Mouse (Mus musculus) midbrain, embryonic 14.5 days (tissue): ENCODE measurements at regions not wholly inside any gene's neighbourhood (a gene's known extent, or its start where the extent isn't known, plus 50 kb on each side); places are given as distances from the start of the nearest gene placed in this dataset.
A peak's percentile ranks its signal among the peaks of the same experiment; 100 is the strongest.

ENCODE experiments used
- ATAC-seq: fragments of 200-750 bp; cut with Nextera tagmentation; 2 replicates; pipeline ENCODE4 v1.8.0; 2017; ENCODE audit warnings: moderate number of reproducible peaks, moderate library complexity; ENCODE audit not compliant: low FRiP score, low TSS enrichment
- DNase-seq: peaks from one replicate; pipeline ENCODE4 v3.0.0-alpha.2; 2015
- H3K27ac ChIP-seq: fragments of 300-500 bp; sonication (generic); replicated peaks from 2 replicates; pipeline ENCODE4 v1.5.1; 2014; ENCODE audit warnings: mild to moderate bottlenecking, low read depth, low read length, moderate library complexity
- H3K27me3 ChIP-seq: fragments of 300-500 bp; sonication (generic); 2 replicates; pipeline ENCODE4 v1.6.1; 2014; ENCODE audit warnings: low read length, control low read depth, mixed read lengths; ENCODE audit not compliant: control insufficient read depth, insufficient read depth
- H3K36me3 ChIP-seq: fragments of 300-500 bp; sonication (generic); 2 replicates; pipeline ENCODE4 v1.6.1; 2014; ENCODE audit warnings: low read length, control low read depth; ENCODE audit not compliant: control insufficient read depth, insufficient read depth
- H3K4me1 ChIP-seq: fragments of 300-500 bp; sonication (generic); 2 replicates; pipeline ENCODE4 v1.6.1; 2014; ENCODE audit warnings: mild to moderate bottlenecking, antibody characterized with exemption, low read length, control low read depth; ENCODE audit not compliant: control insufficient read depth, insufficient read depth
- H3K4me2 ChIP-seq: fragments of 300-500 bp; sonication (generic); 2 replicates; pipeline ENCODE4 v1.6.1; 2014; ENCODE audit warnings: mild to moderate bottlenecking, low read length, moderate library complexity
- H3K4me3 ChIP-seq: fragments of 300-500 bp; sonication (generic); replicated peaks from 2 replicates; pipeline ENCODE4 v1.5.1; 2014; ENCODE audit warnings: low read depth, low read length
- H3K9ac ChIP-seq: fragments of 300-500 bp; sonication (generic); replicated peaks from 2 replicates; pipeline ENCODE4 v1.6.1; 2014; ENCODE audit warnings: mild to moderate bottlenecking, low read length, moderate library complexity
- H3K9me3 ChIP-seq: fragments of 300-500 bp; sonication (generic); 2 replicates; pipeline ENCODE4 v1.6.1; 2016; ENCODE audit warnings: low read length, control low read depth, mixed read lengths; ENCODE audit not compliant: control insufficient read depth
- whole genome bisulfite sequencing: fragments of 180-500 bp; shearing (Covaris S2); extraction: QIAGEN DNeasy Blood & Tissue Kit; methylation state at CpG from one replicate; pipeline ENCODE4 v1.1.7; 2014; 5-methylcytosine and 5-hydroxymethylcytosine counted together

GRCm38 (mm10) chr2:51073040-51073594 is 75.8 kb downstream of the Rnd3 start:
- Histone ChIP-seq H3K4me3 (no peak overlapping the region), H3K9me3 (no peaks in the 10 kb centered on the region), H3K9ac (no peak overlapping the region), H3K27ac (no peak overlapping the region), H3K4me2 (no peak overlapping the region), H3K27me3 (no peaks in the 10 kb centered on the region), H3K4me1 (no peaks in the 10 kb centered on the region), H3K36me3 (no peaks in the 10 kb centered on the region)
- ATAC-seq (no peak), DNase-seq (no peak)
- 63% methylated on average over 14 of the region's 14 CpGs for WGBS

- 68% methylated on average over 6 of the region's 6 CpGs for WGBS
- Histone ChIP-seq H3K27ac (no peak overlapping the region), H3K36me3 (no peaks in the 10 kb centered on the region), H3K27me3 (no peaks in the 10 kb centered on the region), H3K4me1 (no peaks in the 10 kb centered on the region), H3K4me3 (no peak overlapping the region), H3K9me3 (no peaks in the 10 kb centered on the region), H3K9ac (no peak overlapping the region), H3K4me2 (no peak overlapping the region)
- DNase-seq (no peak), ATAC-seq (no peak)
Measured at GRCm38 (mm10) chr2:51072346-51072885, 76.5 kb downstream of the Rnd3 start.

- no peak overlapping the region for H3K4me2 ChIP-seq
- H3K27me3 ChIP-seq: no peaks in the 10 kb centered on the region
- H3K9me3 ChIP-seq: no peaks in the 10 kb centered on the region
- no peak overlapping the region for H3K27ac ChIP-seq
- ATAC-seq: no peak
- peaks cover 8% of the 10 kb centered on the region for H3K4me1 ChIP-seq
- 58% methylated on average over 2 of the region's 2 CpGs for WGBS
- H3K4me3 ChIP-seq: no peak overlapping the region
- no peak overlapping the region for H3K9ac ChIP-seq
- DNase-seq: no peak
- no peaks in the 10 kb centered on the region for H3K36me3 ChIP-seq
Measured at GRCm38 (mm10) chr2:51070902-51071301, 78.0 kb downstream of the Rnd3 start.

- Histone ChIP-seq H3K4me3 (no peak overlapping the region), H3K4me1 (peaks cover 13% of the 10 kb centered on the region), H3K4me2 (peak overlapping the region; percentile 40), H3K27ac (peak overlapping the region; percentile 89), H3K27me3 (no peaks in the 10 kb centered on the region), H3K9ac (0 out of 2 replicates have a peak overlapping the region, but pooled peaks have one; percentile 7), H3K36me3 (no peaks in the 10 kb centered on the region), H3K9me3 (no peaks in the 10 kb centered on the region)
- 5% methylated on average over 11 of the region's 11 CpGs for WGBS
- peak; percentile 86 for ATAC-seq
- peak; percentile 88 for DNase-seq
Measured at GRCm38 (mm10) chr2:51066423-51066831, 82.5 kb downstream of the Rnd3 start.

GRCm38 (mm10) chr2:51065821-51066220 is 83.1 kb downstream of the Rnd3 start:
- peaks cover 13% of the 10 kb centered on the region for H3K4me1 ChIP-seq
- ATAC-seq (no peak; the same call in 1 of the 2 replicates), DNase-seq (peak; percentile 42)
- WGBS: 16% methylated on average over 6 of the region's 6 CpGs
- H3K27ac ChIP-seq: peak overlapping the region; percentile 89
- no peak overlapping the region for H3K4me3 ChIP-seq
- no peaks in the 10 kb centered on the region for H3K27me3 ChIP-seq
- no peak overlapping the region for H3K4me2 ChIP-seq
- H3K9me3 ChIP-seq: no peaks in the 10 kb centered on the region
- H3K9ac ChIP-seq: no peak overlapping the region
- H3K36me3 ChIP-seq: no peaks in the 10 kb centered on the region

- Histone ChIP-seq H3K4me3 (no peak overlapping the region), H3K36me3 (no peaks in the 10 kb centered on the region), H3K4me2 (no peak overlapping the region), H3K4me1 (peaks cover 13% of the 10 kb centered on the region), H3K27ac (peak overlapping the region; percentile 1; the same call in 1 of the 2 replicates), H3K9ac (no peak overlapping the region), H3K9me3 (no peaks in the 10 kb centered on the region), H3K27me3 (no peaks in the 10 kb centered on the region)
- WGBS: 18% methylated on average over 4 of the region's 4 CpGs
- DNase-seq (peak; percentile 58), ATAC-seq (no peak)
Measured at GRCm38 (mm10) chr2:51064821-51065220, 84.1 kb downstream of the Rnd3 start.

- ATAC-seq (no peak), DNase-seq (no peak)
- H3K4me2 ChIP-seq: no peak overlapping the region
- H3K9me3 ChIP-seq: no peaks in the 10 kb centered on the region
- WGBS: 96% methylated on average over 5 of the region's 5 CpGs
- H3K27ac ChIP-seq: no peak overlapping the region
- H3K9ac ChIP-seq: no peak overlapping the region
- no peaks in the 10 kb centered on the region for H3K27me3 ChIP-seq
- peaks cover 13% of the 10 kb centered on the region for H3K4me1 ChIP-seq
- H3K4me3 ChIP-seq: no peak overlapping the region
- H3K36me3 ChIP-seq: no peaks in the 10 kb centered on the region
Measured at GRCm38 (mm10) chr2:51062049-51062448, 86.9 kb downstream of the Rnd3 start.

- 60% methylated on average over 4 of the region's 4 CpGs for WGBS
- no peak for ATAC-seq
Measured at GRCm38 (mm10) chr2:51058158-51058557, 90.8 kb downstream of the Rnd3 start.

GRCm38 (mm10) chr2:51056141-51056731 is 92.7 kb downstream of the Rnd3 start:
- Histone ChIP-seq H3K4me1 (no peaks in the 10 kb centered on the region; the same call in 1 of the 2 replicates), H3K9ac (no peak overlapping the region), H3K36me3 (no peaks in the 10 kb centered on the region), H3K9me3 (no peaks in the 10 kb centered on the region), H3K27me3 (no peaks in the 10 kb centered on the region), H3K4me3 (no peak overlapping the region), H3K27ac (no peak overlapping the region), H3K4me2 (no peak overlapping the region)
- DNase-seq (no peak), ATAC-seq (no peak)
- WGBS: 54% methylated on average over 8 of the region's 8 CpGs

More at GRCm38 (mm10) chr2:51058158-51058557, 90.8 kb downstream of the Rnd3 start:
- Histone ChIP-seq H3K27me3 (no peaks in the 10 kb centered on the region), H3K9me3 (no peaks in the 10 kb centered on the region), H3K4me1 (no peaks in the 10 kb centered on the region; the same call in 1 of the 2 replicates), H3K36me3 (no peaks in the 10 kb centered on the region), H3K4me2 (no peak overlapping the region), H3K9ac (no peak overlapping the region), H3K27ac (no peak overlapping the region), H3K4me3 (no peak overlapping the region)
- no peak for DNase-seq
